Mouse (Mus musculus): ENCODE data around the gene Slc39a11. TPM values are rescaled to one million over a fixed set of nuclear protein-coding genes. Genes with fewer than 3 reads are reported as not detected.

Gene Slc39a11
- 14.5 TPM for total RNA-seq (2023)

DNA sequence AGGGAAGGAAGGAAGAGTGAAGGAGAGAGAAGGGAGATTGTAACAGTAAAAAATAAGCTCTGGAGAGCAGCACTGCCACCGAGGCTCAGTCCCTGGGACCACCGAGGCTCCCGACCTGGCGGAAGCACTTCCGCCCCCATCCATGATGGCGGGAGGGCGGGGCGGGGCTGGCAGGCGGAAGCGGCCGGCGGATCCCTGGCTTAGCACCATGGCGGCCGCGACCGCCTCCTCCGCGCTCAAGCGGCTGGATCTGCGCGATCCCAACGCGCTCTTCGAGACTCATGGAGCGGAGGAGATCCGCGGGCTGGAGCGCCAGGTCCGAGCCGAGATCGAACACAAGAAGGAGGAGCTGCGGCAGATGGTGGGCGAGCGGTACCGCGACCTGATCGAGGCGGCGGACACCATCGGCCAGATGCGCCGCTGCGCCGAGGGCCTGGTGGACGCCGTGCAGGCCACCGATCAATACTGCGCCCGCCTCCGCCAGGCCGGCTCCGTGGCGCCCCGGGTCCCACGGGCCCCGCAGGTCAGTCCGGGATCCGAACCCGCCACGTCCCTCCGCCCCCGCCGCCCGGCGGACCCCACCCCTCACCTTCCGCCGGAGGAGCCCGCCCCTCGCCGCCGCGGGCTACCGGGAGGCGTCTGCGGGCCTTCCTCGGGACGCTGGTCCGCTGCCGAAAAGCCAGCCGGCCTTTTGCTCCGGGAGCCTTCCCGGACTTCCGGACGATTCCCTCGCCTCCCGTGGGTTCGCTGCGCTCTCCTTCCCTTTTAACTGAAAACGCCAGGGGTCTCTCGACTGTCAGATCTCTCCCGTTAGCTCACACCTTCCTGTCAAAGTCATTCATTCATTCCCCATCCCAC lies at the start of gene Slc39a11:
Gene Slc39a11, minus strand, starts transcription at position 727 of the 858 bp plus-strand sequence.

DNA sequence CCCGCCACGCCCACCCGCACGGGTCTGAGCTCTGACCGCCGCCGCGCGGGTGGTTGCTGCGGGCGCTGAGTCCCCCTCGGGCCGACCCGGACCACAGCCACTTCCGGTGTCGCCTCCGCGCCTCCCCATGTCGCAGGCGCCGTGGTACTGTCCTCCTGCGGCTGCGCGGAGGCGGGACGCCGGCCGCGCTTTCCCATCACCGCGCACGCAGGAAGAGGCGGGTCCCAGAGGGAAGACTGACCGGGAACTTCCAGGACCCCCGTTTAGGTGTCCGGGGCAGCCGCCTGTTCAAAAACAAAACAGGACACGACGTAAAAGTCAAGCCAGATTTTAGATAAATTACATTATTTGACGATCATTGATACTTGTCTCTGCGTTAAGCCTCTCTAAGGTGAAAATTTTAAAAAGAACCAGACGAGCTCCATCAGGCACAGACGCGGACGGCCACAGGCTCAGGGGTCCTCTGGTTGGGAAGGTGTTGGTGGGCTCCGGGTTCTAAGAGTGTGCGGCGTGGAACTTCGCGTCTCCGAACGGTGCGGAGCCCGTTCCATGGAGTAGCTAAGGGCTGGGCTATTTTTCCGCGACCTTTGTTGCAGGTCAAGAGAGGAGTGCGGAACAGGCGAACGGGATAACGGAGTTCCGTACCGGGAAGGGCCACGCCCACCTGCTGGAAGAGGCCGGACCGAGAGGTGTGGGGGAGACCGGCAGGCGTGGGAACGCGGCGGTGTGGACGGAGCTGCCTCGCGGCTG lies 34.3 kb upstream of the Slc39a11 start, which contains the start of the genes Fam104a and D11Wsu47e:
Gene Fam104a, minus strand, starts transcription at position 199 of the 750 bp plus-strand sequence.
Gene D11Wsu47e, plus strand, starts transcription at position 456 of the 750 bp plus-strand sequence.

DNA sequence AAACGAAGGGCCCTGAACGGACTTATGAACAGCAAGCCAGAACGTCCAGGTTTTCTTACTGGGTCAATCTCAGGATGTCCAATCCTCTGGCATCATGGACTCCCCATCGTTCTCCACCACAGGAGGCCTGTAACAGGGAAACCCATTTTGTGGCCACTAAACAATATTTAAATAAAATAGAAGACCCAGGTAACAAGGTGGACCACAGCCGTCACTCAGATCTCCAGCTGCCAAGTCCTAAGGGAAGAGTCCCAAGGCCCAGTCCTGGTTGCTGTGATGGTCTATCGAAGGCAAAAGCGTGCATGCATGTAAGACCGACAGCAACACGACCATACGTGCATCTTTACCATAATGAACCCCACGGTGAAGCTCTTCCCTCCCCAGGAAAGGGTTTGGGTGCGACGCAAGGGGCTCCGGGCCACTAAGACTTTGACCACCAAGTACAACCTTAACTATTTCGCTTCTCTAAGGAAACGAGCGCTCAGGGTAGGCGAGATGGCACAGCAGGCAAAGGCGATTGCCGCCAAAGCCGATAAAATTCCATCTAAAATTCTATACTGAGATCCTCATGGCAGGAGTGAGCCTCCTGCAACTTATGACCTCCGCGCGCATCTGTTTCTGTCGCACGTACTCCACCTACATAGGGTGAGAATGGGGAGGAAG lies 1.1 kb downstream of the Slc39a11 start, which contains the start of gene Cog1:
Gene Cog1, plus strand, starts transcription at position 480 of the 663 bp plus-strand sequence.

DNA sequence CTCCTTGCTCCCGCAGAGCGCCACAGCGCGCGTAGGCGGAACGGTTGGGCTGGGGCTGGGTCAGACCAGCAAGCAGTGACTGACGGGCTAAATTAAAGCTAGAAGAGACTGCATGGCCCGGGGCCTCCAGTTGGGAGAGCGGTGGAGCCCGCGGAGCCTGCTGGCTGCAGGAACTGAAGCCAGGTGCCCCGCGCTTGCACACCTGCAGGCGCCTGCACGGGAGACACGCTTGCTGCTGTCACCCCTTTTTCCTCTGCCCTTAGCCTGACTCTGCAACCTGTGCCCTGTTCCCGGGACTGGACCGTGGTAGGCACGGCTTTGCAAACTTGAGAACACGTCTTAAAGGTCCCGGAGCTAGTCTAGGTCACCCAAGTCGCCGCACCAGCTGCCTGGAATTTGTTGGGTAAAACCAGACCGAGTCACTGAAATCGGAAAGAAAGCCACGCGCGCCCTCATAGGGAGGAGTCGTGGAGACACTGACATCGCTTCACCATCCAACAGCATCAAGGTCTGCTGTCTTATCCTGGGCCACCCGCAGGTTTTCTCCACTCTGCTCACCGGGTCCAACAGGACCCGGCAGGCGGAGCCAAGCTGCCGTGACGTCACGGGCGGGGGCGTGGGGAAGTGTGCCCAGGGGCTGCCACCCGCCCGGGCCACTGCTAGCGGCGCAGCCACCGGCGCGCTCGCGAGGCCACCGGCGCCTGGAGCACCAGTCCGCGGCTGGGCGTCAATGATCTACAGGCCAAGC lies 31.0 kb downstream of the Slc39a11 start, which contains the start of gene Sstr2:
Gene Sstr2, plus strand, starts transcription at position 671 of the 748 bp plus-strand sequence.

Other genes with a start within 250 kb of the Slc39a11 start
- gene Sstr2, start 30.7 kb downstream of the Slc39a11 start, total RNA-seq (2023): not detected
- 39.6 TPM for gene Cog1, start 910 bp downstream of the Slc39a11 start, total RNA-seq (2023)
- 25.2 TPM for gene Fam104a, start 34.1 kb upstream of the Slc39a11 start, total RNA-seq (2023)
- 9.8 TPM for gene D11Wsu47e, start 34.3 kb upstream of the Slc39a11 start, total RNA-seq (2023)
- gene Cpsf4l, start 59.9 kb upstream of the Slc39a11 start, total RNA-seq (2023): not detected
- gene Cdc42ep4, start 101.8 kb upstream of the Slc39a11 start, total RNA-seq (2023): 4.0 TPM

Measured in CD4-positive naive resting alpha-beta T cell, adult 57 days (primary cell).